Comparison of ENCODE assay signal across 8 mouse cellular contexts in genomic region chrX:48594099-48594760, GRCm38 (mm10). TPM values are rescaled to one million over a fixed set of nuclear protein-coding genes. Genes with fewer than 3 reads are reported as not detected.
DNase-seq lines count a peak whose midpoint lies in the region; ATAC-seq and TF ChIP-seq lines count a peak whose summit lies in the region.

Zfp280c (minus strand) TSS chrX:48594504.

- DNase-seq in c-Kit-positive CD71-positive TER-119-positive erythroid progenitor cells, embryonic 14.5 days (ENCODE audit: low spot score), result peak; percentile 64
- peak; percentile 72 for DNase-seq in heart, postnatal 0 days (ENCODE audit: low spot score)
- DNase-seq in layer of hippocampus, adult 11-12 months (ENCODE audit: low spot score), result peak; percentile 75
- peak; percentile 65 to 67 for DNase-seq in lung, adult 18-20 months
- DNase-seq in testis, postnatal 14 days (ENCODE audit: low spot score), result peak; percentile 33

- peak within 1 kb of the TSS; percentile 86 for H3K27ac ChIP-seq in forebrain, embryonic 12.5 days
- peak within 1 kb of the TSS; percentile 85 for H3K27ac ChIP-seq in heart, postnatal 0 days (ENCODE audit: low read depth)
- H3K27ac ChIP-seq in neural tube, embryonic 15.5 days (replicated peaks), result peak within 1 kb of the TSS; percentile 89

- no peaks in the 10 kb centered on the region for H3K27me3 ChIP-seq in E14TG2a.4 (ENCODE audit: insufficient read depth, low read length)
- H3K27me3 ChIP-seq in forebrain, embryonic 12.5 days, result no peaks in the 10 kb centered on the region
- no peaks in the 10 kb centered on the region for H3K27me3 ChIP-seq in heart, postnatal 0 days (ENCODE audit: control insufficient read depth, insufficient read depth, low read length)
- no peaks in the 10 kb centered on the region for H3K27me3 ChIP-seq in neural tube, embryonic 15.5 days (replicated peaks)

- no peaks in the 10 kb centered on the region for H3K9me3 ChIP-seq in E14TG2a.4 (ENCODE audit: low read length)
- no peaks in the 10 kb centered on the region for H3K9me3 ChIP-seq in forebrain, embryonic 12.5 days
- no peaks in the 10 kb centered on the region for H3K9me3 ChIP-seq in heart, postnatal 0 days (replicated peaks; ENCODE audit: control insufficient read depth, low read length)
- H3K9me3 ChIP-seq in neural tube, embryonic 15.5 days (replicated peaks), result no peaks in the 10 kb centered on the region

- whole genome bisulfite sequencing in forebrain, embryonic 12.5 days, result 17% methylated on average over 45 of the region's 45 CpGs
- WGBS in heart, postnatal 0 days, result 13% methylated on average over 43 of the region's 45 CpGs
- 21% methylated on average over 45 of the region's 45 CpGs for WGBS in neural tube, embryonic 15.5 days

- TF ChIP-seq CTCF in E14TG2a.4 (conservative IDR thresholded peaks at IDR 0.05; ENCODE audit: low read length), result no peak
- no peak for TF ChIP-seq CTCF in heart, postnatal 0 days (IDR thresholded peaks at IDR 0.05; ENCODE audit: low read depth)

- H3K36me3 ChIP-seq in E14TG2a.4 (ENCODE audit: insufficient read depth, low read length), result peaks cover 17% of the 10 kb centered on the region
- peaks cover 11% of the 10 kb centered on the region for H3K36me3 ChIP-seq in forebrain, embryonic 12.5 days (replicated peaks)
- H3K36me3 ChIP-seq in heart, postnatal 0 days (replicated peaks; ENCODE audit: control insufficient read depth, insufficient read depth, low read length), result 0 out of 2 replicates have a peak, but pooled peaks cover 12% of the 10 kb centered on the region
- H3K36me3 ChIP-seq in neural tube, embryonic 15.5 days, result no peaks in the 10 kb centered on the region

- H3K4me1 ChIP-seq in E14TG2a.4 (replicated peaks; ENCODE audit: low read depth, low read length), result 0 out of 2 replicates have a peak, but pooled peaks cover 3% of the 10 kb centered on the region
- peaks cover 5% of the 10 kb centered on the region; the same call in 1 of the 2 replicates for H3K4me1 ChIP-seq in forebrain, embryonic 12.5 days
- no peaks in the 10 kb centered on the region for H3K4me1 ChIP-seq in heart, postnatal 0 days (ENCODE audit: control insufficient read depth, insufficient read depth)
- H3K4me1 ChIP-seq in neural tube, embryonic 15.5 days, result peaks cover 6% of the 10 kb centered on the region; the same call in 1 of the 2 replicates

- no peak for TF ChIP-seq EP300 in heart, postnatal 0 days (IDR thresholded peaks at IDR 0.05; ENCODE audit: low read depth)

- H3K4me3 ChIP-seq in E14TG2a.4 (replicated peaks; ENCODE audit: low read length), result peak within 1 kb of the TSS; percentile 83
- peak within 1 kb of the TSS; percentile 65 for H3K4me3 ChIP-seq in forebrain, embryonic 12.5 days (replicated peaks)
- peak within 1 kb of the TSS; percentile 71 for H3K4me3 ChIP-seq in heart, postnatal 0 days (ENCODE audit: low read depth, low read length)
- peak within 1 kb of the TSS; percentile 62 for H3K4me3 ChIP-seq in neural tube, embryonic 15.5 days (replicated peaks)

- peak within 1 kb of the TSS; percentile 77 for H3K9ac ChIP-seq in forebrain, embryonic 12.5 days
- peak within 1 kb of the TSS; percentile 65 for H3K9ac ChIP-seq in heart, postnatal 0 days (replicated peaks; ENCODE audit: low read depth, low read length)
- H3K9ac ChIP-seq in neural tube, embryonic 15.5 days (replicated peaks), result peak within 1 kb of the TSS; percentile 65

- ATAC-seq in forebrain, embryonic 12.5 days (ENCODE audit: low FRiP score), result peak; percentile 94
- ATAC-seq in heart, postnatal 0 days (ENCODE audit: insufficient read depth, low read depth), result peak; percentile 86
- ATAC-seq in neural tube, embryonic 15.5 days (ENCODE audit: low FRiP score), result peak; percentile 93

- peak within 1 kb of the TSS; percentile 49 for H3K4me2 ChIP-seq in forebrain, embryonic 12.5 days
- H3K4me2 ChIP-seq in heart, postnatal 0 days (ENCODE audit: low read depth, low read length), result peak within 1 kb of the TSS; percentile 64
- peak within 1 kb of the TSS; percentile 49 for H3K4me2 ChIP-seq in neural tube, embryonic 15.5 days

RNA-seq across cellular contexts. Expression of gene Zfp280c, which starts in this region (rescaled TPM):
- polyA plus RNA-seq in forebrain, embryonic 12.5 days (2016; fragmentation: Nextera tagmentation; extraction: Ambion mirVana), result 20.7 and 22.4 TPM in 2 replicates
- total RNA-seq in heart, postnatal 0 days (2014; rRNA removed; ENCODE audit: low replicate concordance), result 17.3 and 18.6 TPM in 2 replicates
- 3.6 and 4.8 TPM in 2 replicates for polyA plus RNA-seq in heart, postnatal 0 days (2015; fragmentation: Nextera tagmentation; extraction: Ambion mirVana)
- 7.2 and 7.9 TPM in 2 replicates for polyA plus RNA-seq in neural tube, embryonic 15.5 days (2015; fragmentation: Nextera tagmentation; extraction: Ambion mirVana)

Comparison
In these comparisons a context has a peak if more than half of its experiments do, and no peak if none do; other contexts are left out.
1. Peak in every context shown above with its lines: DNase-seq, ATAC-seq, H3K4me3 ChIP-seq and H3K27ac ChIP-seq.